Mouse (Mus musculus) bone marrow macrophage, adult 2 months (primary cell): Measurements from ENCODE around the gene Klra1. TPM values are rescaled to one million over a fixed set of nuclear protein-coding genes. Genes with fewer than 3 reads are reported as not detected.
"Not testable (repeated sequence)": the region's sequence is repeated elsewhere in the genome, so short reads cannot be mapped to it uniquely, and the experiment has no call there.

Experiments used
- H3K27ac ChIP-seq: 2 replicates; pipeline ENCODE4 v1.5.1; 2012; ENCODE audit warnings: low read depth, low read length; ENCODE audit not compliant: insufficient read depth
- H3K4me1 ChIP-seq: 2 replicates; pipeline ENCODE4 v1.6.1; 2012; ENCODE audit warnings: low read length; ENCODE audit not compliant: control insufficient read depth, insufficient read depth
- H3K4me3 ChIP-seq: 2 replicates; pipeline ENCODE4 v1.5.1; 2012; ENCODE audit warnings: mild to moderate bottlenecking, low read length, moderate library complexity; ENCODE audit not compliant: insufficient read depth
- CTCF ChIP-seq: IDR thresholded peaks from 2 replicates; pipeline ENCODE4 v1.5.1; 2012; ENCODE audit warnings: low read depth, mild to moderate bottlenecking, low read length, moderate library complexity
- POLR2A ChIP-seq: IDR thresholded peaks from 2 replicates; pipeline ENCODE4 v1.6.1; 2012; ENCODE audit warnings: mild to moderate bottlenecking, low read depth, low read length, borderline replicate concordance
- polyA plus RNA-seq: library from polyadenylated mRNA; stranded (reverse); fragments of >200 nt; gene quantifications from 2 replicates; pipeline ENCODE4 v1.2.4, GENCODE M21; 2012; ENCODE audit not compliant: missing spikeins, insufficient read depth, insufficient read length

Klra1 gene
- not detected in 2 replicates for polyA plus RNA-seq

DNA sequence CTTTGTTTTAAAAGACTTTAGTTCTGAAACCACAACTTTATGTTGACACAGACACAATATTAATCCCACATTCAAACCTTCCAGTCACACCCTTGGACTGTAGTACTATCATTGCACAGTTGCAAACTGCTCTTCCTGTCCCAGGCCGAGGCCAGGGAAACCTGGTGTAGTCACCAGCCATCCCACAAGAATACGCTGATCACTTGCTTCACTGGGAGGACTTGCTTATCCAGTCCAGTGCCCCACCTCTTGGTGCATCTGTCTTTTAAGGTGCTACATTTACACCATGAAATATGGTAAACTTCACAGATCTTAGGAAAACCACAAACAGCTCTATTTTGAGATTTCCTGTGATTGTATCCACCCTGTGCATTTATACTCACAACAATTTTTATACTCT, at the start of gene Klra1:
Gene Klra1 (minus strand): TSS at position 125 of the 400 bp plus-strand sequence.
- Histone ChIP-seq H3K27ac (no peak within 1 kb of the TSS), H3K4me1 (no peaks in the 10 kb centered on the region), H3K4me3 (no peak within 1 kb of the TSS)
- TF ChIP-seq POLR2A: no peak
- TF ChIP-seq CTCF: no peak

DNA sequence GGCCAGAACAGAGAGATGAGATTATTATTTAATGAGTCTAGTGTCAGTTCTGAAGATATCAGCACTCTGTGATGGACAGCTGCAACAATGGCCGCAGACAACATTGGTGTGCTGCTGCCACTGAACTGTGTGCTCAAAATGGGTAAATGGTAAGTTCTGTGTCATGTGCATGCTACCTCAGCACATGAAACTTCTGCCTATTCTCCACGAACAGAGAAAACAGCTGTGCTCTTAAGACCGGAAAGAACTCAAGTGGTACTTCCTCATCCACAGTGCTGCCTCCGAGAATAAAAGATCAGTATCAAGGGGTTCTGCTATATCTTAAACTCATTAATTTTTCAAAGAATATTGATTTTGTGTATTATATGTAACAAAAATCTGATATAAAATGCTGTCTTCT, 42.8 kb upstream of the Klra1 start:
- no peak overlapping the region for H3K4me3 ChIP-seq
- no peak overlapping the region for H3K27ac ChIP-seq
- no peaks in the 10 kb centered on the region for H3K4me1 ChIP-seq
- TF ChIP-seq POLR2A (no peak), CTCF (no peak)

DNA sequence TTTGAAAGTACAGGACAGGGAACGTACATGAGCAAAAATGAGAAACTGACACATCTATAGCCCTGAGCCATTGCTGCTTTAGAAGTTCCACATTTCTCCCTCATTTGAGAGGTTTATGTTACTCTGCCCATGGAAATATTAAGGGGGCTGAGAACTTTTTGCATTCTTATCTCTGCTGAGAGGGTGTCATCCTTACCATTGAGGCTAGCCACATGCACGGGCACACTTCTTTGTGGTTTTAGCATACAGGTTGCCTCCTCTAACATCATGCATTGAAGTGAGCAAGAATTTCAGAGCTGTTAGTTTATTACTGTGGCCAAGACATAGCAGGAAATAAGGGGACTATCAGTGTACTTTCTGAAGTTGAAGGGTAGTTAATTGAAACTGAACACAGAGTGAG, 32.5 kb upstream of the Klra1 start:
- H3K4me3 ChIP-seq: no peak overlapping the region
- no peak for TF ChIP-seq POLR2A
- no peak for TF ChIP-seq CTCF
- H3K27ac ChIP-seq: no peak overlapping the region
- no peaks in the 10 kb centered on the region for H3K4me1 ChIP-seq

DNA sequence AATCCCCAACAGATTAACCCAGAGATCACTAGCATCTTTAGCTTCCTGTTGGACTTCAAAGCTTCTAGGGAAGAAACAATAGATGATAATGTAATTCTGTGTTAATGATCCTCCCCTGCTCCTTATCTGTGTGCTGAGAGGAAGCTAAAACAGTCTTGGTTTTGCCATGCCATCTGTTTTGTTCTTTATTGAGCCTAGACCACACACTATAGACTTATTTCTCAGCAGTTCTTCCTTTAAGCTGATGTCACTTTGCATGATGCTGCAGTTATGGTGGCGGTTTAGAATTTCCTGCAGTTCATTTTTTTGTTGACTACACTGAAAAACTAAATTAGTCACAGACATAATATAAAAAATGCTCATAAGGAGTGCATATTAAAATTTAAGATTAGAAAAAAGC, 18.2 kb upstream of the Klra1 start:
- TF ChIP-seq CTCF: no peak
- H3K4me3 ChIP-seq: no peak overlapping the region
- no peak overlapping the region for H3K27ac ChIP-seq
- H3K4me1 ChIP-seq: no peaks in the 10 kb centered on the region

DNA sequence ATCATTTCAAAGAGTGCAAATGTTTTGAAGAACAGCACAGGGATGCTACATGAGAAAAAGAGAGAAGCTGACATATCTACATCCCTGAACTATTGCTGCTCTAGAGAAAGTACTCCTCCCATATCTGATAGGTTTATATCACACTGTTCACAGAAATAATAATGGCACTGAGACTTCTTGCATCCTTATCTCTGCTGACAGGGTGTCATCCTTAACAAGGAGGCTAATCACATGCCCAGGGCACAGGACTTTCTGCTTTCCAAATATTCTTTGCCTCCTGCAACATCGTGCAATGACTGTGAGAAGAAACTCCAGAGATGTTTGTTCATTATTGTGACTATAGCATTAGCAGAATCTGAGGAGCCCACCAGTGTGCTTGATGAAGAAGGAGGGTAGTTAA, 871 bp downstream of the Klra1 start:
- H3K27ac ChIP-seq: no peak overlapping the region
- H3K4me1 ChIP-seq: no peaks in the 10 kb centered on the region
- H3K4me3 ChIP-seq: no peak overlapping the region
- no peak for TF ChIP-seq POLR2A
- no peak for TF ChIP-seq CTCF

DNA sequence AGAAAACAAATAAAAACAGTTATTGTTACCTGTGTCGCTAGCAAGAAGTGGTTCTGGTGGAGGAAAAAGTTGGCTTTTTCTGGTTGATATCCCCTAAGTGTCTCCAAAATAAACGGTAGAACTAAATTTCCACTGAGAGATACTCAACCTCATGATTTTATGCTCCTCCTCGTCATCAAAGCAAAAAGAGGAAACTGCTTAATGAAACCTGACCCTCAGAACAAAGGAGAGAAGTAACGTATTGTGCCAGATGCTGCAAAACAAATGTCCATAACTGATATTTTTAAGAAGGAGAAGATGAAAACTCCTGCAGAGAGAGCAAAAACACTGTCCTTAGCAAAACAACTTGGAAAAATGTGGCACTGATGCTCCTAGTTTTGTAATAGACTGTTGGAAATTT, 4.3 kb downstream of the Klra1 start:
- no peak overlapping the region for H3K27ac ChIP-seq
- H3K4me3 ChIP-seq: no peak overlapping the region
- H3K4me1 ChIP-seq: no peaks in the 10 kb centered on the region
- TF ChIP-seq POLR2A (no peak), CTCF (no peak)

DNA sequence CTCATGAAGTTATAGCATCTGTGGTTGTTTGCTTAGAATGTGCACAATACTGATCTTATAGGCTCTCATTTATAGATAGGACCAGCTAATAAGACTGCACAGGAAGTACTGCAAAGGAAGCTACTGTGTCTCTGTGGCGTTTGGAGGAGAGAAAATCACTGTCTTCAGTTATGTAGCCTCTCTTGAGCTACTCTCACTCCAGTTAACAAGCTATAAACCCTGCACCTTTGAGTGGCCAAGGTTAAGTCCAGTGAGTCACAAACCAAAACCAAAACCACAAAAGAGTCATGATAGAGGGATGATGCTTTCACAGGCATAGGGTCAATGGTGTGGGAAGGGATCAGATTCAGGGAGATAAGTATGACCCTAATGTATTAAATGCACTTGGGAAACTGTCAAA, 41.3 kb downstream of the Klra1 start:
- not testable (repeated sequence) for H3K4me1 ChIP-seq, H3K4me3 ChIP-seq, H3K27ac ChIP-seq

DNA sequence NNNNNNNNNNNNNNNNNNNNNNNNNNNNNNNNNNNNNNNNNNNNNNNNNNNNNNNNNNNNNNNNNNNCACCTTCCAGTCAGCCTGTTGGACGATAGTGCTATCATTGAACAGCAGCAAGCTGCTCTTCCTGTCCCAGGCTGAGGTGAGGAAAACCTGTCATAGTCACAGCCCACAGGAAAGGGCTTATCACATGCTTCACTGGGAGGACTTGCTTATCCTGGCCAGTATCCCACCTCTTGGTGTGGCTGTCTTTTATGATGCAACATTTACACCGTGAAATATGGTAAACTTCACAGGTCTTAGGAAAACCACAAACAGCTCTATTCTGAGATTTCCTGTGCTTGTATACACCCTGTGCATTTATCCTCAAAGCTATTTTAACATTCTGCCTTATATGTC, 44.7 kb downstream of the Klra1 start:
- H3K4me3 ChIP-seq, H3K4me1 ChIP-seq, H3K27ac ChIP-seq: not testable (repeated sequence)

DNA sequence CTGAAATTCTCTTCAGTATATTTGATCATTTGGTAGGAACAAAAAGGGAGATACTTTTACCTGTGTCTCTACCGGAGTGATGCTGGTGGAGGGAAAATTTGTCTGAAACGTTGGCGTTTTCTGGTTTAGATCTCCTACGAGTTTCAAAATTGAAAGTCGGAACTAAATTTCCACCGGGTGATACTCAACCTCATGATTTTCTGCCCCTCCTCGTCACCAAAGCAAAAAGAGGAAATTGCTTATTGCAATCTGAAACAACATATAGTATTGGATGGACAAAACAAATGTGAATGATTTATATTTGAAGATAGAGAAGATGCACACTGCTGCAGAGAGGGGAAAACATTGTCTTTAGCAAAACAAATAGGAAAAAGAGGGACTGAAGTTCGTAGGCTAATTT, 49.3 kb downstream of the Klra1 start, which contains the start of gene Klra3:
Gene Klra3 (minus strand): TSS at position 164 of the 400 bp plus-strand sequence.
- TF ChIP-seq CTCF (no peak), POLR2A (no peak)
- Histone ChIP-seq H3K4me1 (no peaks in the 10 kb centered on the region), H3K4me3 (no peak within 1 kb of the TSS), H3K27ac (no peak within 1 kb of the TSS)

Other genes starting within 250 kb of the Klra1 start
- not detected in 2 replicates for gene Klra9, start 193.8 kb downstream of the Klra1 start, polyA plus RNA-seq
- not detected in 2 replicates for gene Klra7, start 153.6 kb downstream of the Klra1 start, polyA plus RNA-seq
- gene Klra10, start 104.9 kb downstream of the Klra1 start, polyA plus RNA-seq: not detected in 2 replicates
- gene Klra3, start 49.3 kb downstream of the Klra1 start, polyA plus RNA-seq: 0.56 and 2.7 TPM in 2 replicates